Mouse (Mus musculus) lung, postnatal 36 days (tissue): ENCODE data around the gene Prr14.
"Not testable (repeated sequence)": the region's sequence is repeated elsewhere in the genome, so short reads cannot be mapped to it uniquely, and the experiment has no call there.

Source experiments
- DNase-seq: peaks from one replicate; pipeline ENCODE4 v3.0.0; 2022; ENCODE audit warnings: mixed read lengths

Gene Prr14

DNA sequence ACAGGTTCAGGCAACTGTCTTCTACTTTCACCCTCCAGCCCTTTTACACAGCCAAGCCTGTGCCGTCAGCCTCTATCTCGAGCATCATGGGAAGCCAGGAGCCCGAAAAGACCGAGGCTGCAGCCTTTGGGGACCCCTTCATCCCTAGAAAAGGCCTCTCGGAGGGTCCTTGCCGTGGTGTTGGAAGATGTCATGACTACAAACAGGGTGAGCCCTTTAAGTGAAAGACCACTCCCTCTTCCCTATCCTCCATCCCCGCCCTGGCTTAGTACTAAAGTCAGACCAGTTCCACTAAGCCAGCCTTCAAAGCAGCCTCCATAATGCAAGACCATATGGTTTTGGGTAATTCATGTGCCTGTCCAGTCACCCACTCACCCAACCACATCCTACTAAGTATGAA lies 12.6 kb downstream of the Prr14 start:
- no peak for DNase-seq

- no peak for DNase-seq
These were observed 14.3 kb downstream of the Prr14 start for GRCm38 (mm10) chr7:127473705-127474104.

- DNase-seq: no peak
These were observed 15.1 kb downstream of the Prr14 start for GRCm38 (mm10) chr7:127474378-127475070.

GRCm38 (mm10) chr7:127475186-127475740 lies 15.9 kb downstream of the Prr14 start:
- DNase-seq: no peak

DNA sequence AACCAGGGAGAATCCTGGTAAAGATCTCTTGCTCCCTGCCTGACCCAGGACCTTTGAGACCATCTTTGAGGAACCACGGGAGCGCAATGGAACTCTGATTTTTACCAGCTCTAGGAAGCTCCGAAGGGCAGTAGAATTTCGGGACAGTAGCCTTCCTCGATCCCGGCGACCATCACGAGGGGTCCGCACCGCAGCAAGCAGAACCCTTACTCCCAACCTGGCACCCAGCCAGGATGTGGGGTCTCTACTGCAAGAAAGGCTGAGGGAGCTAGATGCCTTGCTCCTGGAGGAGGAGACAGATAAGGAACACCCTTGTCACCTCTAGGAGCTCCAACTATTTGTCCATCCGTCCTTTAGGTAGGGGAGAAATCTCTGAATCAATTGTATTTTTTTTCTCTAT lies 16.9 kb downstream of the Prr14 start:
- DNase-seq: no peak

GRCm38 (mm10) chr7:127476855-127477254 lies 17.4 kb downstream of the Prr14 start:
- DNase-seq: no peak

DNA sequence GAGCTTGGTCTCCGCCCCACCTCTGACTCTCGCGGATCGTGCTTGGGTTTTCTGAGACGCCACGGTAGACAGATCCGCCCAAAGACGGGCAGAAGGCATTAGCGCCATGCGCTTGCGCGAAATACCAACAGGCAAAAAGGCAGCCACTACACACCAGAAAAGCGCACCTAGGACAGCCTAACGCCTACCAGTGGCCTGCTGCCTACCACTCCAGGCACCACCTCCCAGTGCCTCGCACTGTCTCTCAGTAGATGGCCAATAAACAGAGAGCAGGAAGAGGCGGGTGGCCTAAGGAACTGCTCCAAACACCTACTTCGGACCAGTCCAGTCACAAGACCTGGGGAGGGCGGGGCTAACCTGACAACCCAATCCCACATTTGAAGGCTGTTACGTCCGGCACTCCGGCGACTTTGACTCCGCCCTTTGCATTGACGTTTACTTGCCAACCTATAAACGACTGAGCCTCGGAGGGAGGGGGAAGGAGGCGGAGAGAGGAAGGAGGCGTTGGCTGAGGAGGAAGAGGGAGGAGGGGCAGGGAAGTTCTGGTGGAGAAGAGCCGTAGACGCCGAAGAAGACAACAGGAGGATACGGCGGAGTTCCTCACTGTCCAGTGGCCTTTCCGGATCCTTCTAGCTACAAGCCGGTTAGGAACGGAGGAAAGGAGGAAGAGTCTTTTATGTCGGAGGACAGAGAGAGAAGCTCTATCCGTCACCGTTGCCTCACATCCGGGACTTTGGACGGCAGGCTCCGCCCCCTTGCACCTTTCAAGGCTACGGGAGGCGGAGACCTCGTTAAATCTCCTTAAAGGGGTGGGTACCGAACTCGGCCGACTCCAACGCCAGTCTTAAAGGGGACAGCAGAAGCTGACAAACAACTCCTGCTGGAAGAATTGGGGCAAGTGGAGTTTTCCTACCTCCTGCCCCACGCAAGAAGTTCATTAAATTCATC lies 18.6 kb downstream of the Prr14 start:
- DNase-seq: peak; percentile 100

GRCm38 (mm10) chr7:127478635-127479317 lies 19.4 kb downstream of the Prr14 start, which contains the start of gene Fbrs:
TSS of gene Fbrs (plus strand) at chr7:127479199.
- DNase-seq: peak; percentile 99

DNA sequence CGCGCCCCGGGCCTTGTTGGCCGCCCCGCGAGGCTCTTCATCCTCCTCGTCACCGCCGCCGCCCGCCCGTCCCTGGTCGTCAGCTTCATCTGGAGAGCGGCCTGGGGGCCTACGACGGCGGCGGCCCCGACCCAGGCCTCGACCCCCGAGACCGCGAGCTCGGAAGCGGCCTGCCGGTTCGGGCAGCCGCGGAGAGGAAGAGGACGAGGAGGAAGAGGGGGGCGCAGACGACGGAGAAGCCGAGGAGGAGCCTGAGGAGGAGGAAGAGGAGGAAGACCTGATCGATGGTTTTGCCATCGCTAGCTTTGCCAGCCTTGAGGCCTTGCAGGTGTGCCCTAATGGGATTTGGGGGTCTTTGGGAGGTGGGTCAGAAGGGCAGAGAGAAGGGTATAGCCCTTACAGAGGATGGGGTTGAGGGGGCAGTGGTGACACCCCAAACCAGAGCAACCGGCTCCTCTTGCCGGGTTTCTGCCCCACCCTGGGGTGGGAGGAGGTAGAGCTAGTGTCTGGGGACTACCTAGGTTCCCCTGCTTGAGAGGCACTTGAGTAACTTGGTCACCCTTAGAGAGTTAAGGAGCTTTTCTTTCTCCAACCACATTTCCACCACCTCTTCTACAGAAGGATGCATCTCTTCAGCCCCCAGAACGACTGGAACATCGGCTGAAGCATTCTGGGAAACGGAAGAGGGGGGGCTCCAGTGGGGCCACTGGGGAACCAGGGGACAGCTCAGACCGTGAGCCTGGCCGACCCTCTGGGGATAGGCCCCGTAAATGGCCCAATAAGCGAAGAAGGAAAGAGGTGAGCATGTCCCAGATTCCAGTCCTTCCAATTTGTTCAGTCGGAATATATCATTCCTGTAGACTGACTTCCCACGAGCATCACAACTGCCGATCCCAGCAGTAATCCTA lies 20.2 kb downstream of the Prr14 start:
- DNase-seq: peak; percentile 18

- DNase-seq: peak; percentile 42
These were observed 20.9 kb downstream of the Prr14 start for GRCm38 (mm10) chr7:127480321-127480720.

- DNase-seq: no peak
These were observed 26.0 kb downstream of the Prr14 start for GRCm38 (mm10) chr7:127485416-127485815.

GRCm38 (mm10) chr7:127488364-127488763 lies 29.0 kb downstream of the Prr14 start:
- DNase-seq: not testable (repeated sequence)

- no peak for DNase-seq
These were observed 30.6 kb downstream of the Prr14 start for GRCm38 (mm10) chr7:127489982-127490381.

- DNase-seq: peak; percentile 39
These were observed 32.4 kb downstream of the Prr14 start for GRCm38 (mm10) chr7:127491846-127492245.

- no peak for DNase-seq
These were observed 35.2 kb downstream of the Prr14 start for GRCm38 (mm10) chr7:127494648-127495047.

DNA sequence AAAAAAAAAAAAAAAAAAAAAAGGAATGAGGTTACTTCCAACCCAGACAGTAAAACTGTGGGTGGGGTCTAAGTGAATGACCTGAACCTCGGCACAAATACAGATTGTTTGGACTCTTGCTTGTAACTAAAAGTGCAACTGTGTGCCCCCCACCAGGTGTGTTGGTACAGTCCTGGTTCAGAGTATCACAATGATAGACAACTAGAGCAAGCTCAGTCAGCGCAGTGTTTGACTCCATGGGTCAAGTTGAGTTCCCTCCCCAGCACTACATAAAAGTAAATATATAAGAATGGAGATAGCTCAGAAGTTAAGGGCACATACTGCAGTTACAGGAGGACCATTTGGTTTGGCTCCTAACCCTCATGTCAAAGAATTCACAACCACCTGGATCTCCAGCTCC lies 38.0 kb downstream of the Prr14 start:
- no peak for DNase-seq

DNA sequence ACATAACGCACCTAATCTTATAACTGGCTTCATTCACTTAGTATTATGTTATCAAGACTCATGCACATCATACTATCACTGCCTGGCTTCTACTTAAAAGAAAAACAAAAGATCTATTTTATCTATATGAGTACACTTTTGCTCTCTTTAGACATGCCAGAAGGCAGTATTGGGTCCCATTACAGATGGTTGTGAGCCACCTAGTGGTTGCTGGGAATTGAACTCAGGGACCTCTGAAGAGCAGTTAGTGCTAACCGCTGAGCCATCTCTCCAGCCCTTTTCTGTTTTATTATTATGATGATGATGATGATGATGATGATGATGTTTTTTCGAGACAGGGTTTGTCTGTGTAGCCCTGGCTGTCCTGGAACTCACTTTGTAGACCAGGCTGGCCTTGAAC lies 39.0 kb downstream of the Prr14 start:
- peak; percentile 77 for DNase-seq

GRCm38 (mm10) chr7:127508291-127508690 lies 48.9 kb downstream of the Prr14 start:
- no peak for DNase-seq

- DNase-seq: not testable (repeated sequence)
These were observed 50.4 kb downstream of the Prr14 start for GRCm38 (mm10) chr7:127509830-127510229.

- DNase-seq: peak; percentile 26
These were observed 51.8 kb downstream of the Prr14 start for GRCm38 (mm10) chr7:127511241-127511640.

GRCm38 (mm10) chr7:127511808-127512230 lies 52.4 kb downstream of the Prr14 start, which contains the start of gene Srcap:
TSS of gene Srcap (plus strand) at chr7:127511983.
- DNase-seq: peak; percentile 99
